Mouse (Mus musculus): ENCODE measurements around the gene Cadm4. TPM values are rescaled to one million over a fixed set of nuclear protein-coding genes. Genes with fewer than 3 reads are reported as not detected.

The Cadm4 gene
- total and polyA plus RNA-seq, 3 experiments, result 0.16 to 0.59 (median 0.36) TPM

GRCm38 (mm10) chr7:24530062-24530931, 48.5 kb downstream of the Cadm4 start, which contains the start of gene Irgq (continued):
- TF ChIP-seq NRF1 (IDR thresholded peaks at IDR 0.05; ENCODE audit: low read depth, low read length), result peak; percentile 97

GRCm38 (mm10) chr7:24531211-24531971, 49.6 kb downstream of the Cadm4 start:
- peak overlapping the region; percentile 84 for H3K4me2 ChIP-seq (ENCODE audit: insufficient read depth, low read depth, poor library complexity, severe bottlenecking)
- peaks cover 5 to 51% of the 10 kb centered on the region in 2 experiments for H3K4me1 ChIP-seq (ENCODE audit: control insufficient read depth in 1 of 2, insufficient read depth in 2 of 2)
- peak; percentile 72 for DNase-seq (ENCODE audit: extremely low read depth)
- dilution Hi-C loops (cut with MboI; ENCODE audit: extremely low pct_ligation_motif_present, extremely low pct_unique_long_range_greater_than_20kb, low sequenced_read_pairs), result no loop called here
- no peaks in the 10 kb centered on the region for H3K9me3 ChIP-seq (replicated peaks; ENCODE audit: low read length)
- peaks cover 20 to 35% of the 10 kb centered on the region in 2 experiments for H3K36me3 ChIP-seq (replicated peaks in 1 of 2; ENCODE audit: control insufficient read depth in 1 of 2, insufficient read depth in 1 of 2, low read length in 1 of 2)
- in situ Hi-C loops (cut with MboI; ENCODE audit: low pct_ligation_motif_present, low pct_unique_long_range_greater_than_20kb, low sequenced_read_pairs), result loop anchor here (5.0 to 10.0 kb wide), 3 partner anchors 36 to 113 kb away; no protein-coding TSS in a partner anchor
- H3K27me3 ChIP-seq (replicated peaks), result no peaks in the 10 kb centered on the region
- peak overlapping the region; percentile 59 for H3K27ac ChIP-seq (ENCODE audit: insufficient read depth, low read depth)
- peak overlapping the region; percentile 92 for H3K9ac ChIP-seq (ENCODE audit: insufficient read depth, low read depth)
- H3K4me3 ChIP-seq (replicated peaks in 1 of 3; ENCODE audit: low read depth in 2 of 3, low read length in 2 of 3, poor library complexity in 1 of 3), result peak overlapping the region; percentile 64 to 96 (median 75)
- H3K79me2 ChIP-seq (replicated peaks; ENCODE audit: control insufficient read depth, extremely low read depth, insufficient read depth, poor library complexity, severe bottlenecking), result peaks cover 4% of the 10 kb centered on the region; the same call in 1 of the 2 replicates
- TF ChIP-seq ZKSCAN1 (IDR thresholded peaks at IDR 0.05; ENCODE audit: borderline replicate concordance, low read depth, low read length) (no peak), CHD2 (IDR thresholded peaks at IDR 0.05; ENCODE audit: low read length) (no peak), RCOR1 (conservative IDR thresholded peaks at IDR 0.05; ENCODE audit: low read depth, low read length) (no peak), ZC3H11A (IDR thresholded peaks at IDR 0.05; ENCODE audit: low read depth, low read length) (peak; percentile 7; the same call in 1 of the 2 replicates), RAD21 (IDR thresholded peaks at IDR 0.05; ENCODE audit: low read depth, low read length) (peak; percentile 85), ZMIZ1 (IDR thresholded peaks at IDR 0.05; ENCODE audit: low read depth, low read length) (no peak), JUND (conservative IDR thresholded peaks at IDR 0.05; ENCODE audit: low read depth, low read length) (no peak), MAZ (IDR thresholded peaks at IDR 0.05; ENCODE audit: low read depth, low read length) (no peak), UBTF (IDR thresholded peaks at IDR 0.05; ENCODE audit: low read depth, low read length) (0 out of 2 replicates have a peak, but pooled peaks have one; percentile 46), MEF2A (IDR thresholded peaks at IDR 0.05; ENCODE audit: borderline replicate concordance, low read depth, low read length) (no peak; the same call in 1 of the 2 replicates), BHLHE40 (IDR thresholded peaks at IDR 0.05; ENCODE audit: low read depth, low read length) (no peak), HCFC1 (IDR thresholded peaks at IDR 0.05; ENCODE audit: low read depth, low read length) (no peak), ETS1 (conservative IDR thresholded peaks at IDR 0.05; ENCODE audit: low read depth, low read length) (no peak), JUN (IDR thresholded peaks at IDR 0.05; ENCODE audit: insufficient read depth, low read depth, low read length) (no peak), ELF1 (IDR thresholded peaks at IDR 0.05; ENCODE audit: low read depth, low read length) (no peak; the same call in 1 of the 2 replicates), USF2 (conservative IDR thresholded peaks at IDR 0.05; ENCODE audit: low read depth, low read length) (no peak), POLR2A (IDR thresholded peaks at IDR 0.05; ENCODE audit: low read depth, low read length) (peak; percentile 38; the same call in 1 of the 2 replicates), NRF1 (IDR thresholded peaks at IDR 0.05; ENCODE audit: low read depth, low read length) (peak; percentile 46; the same call in 1 of the 2 replicates), GABPA (IDR thresholded peaks at IDR 0.05; ENCODE audit: insufficient replicate concordance, low read depth, low read length) (no peak), SMC3 (IDR thresholded peaks at IDR 0.05; ENCODE audit: low read depth, low read length) (peak; percentile 89), MYC (IDR thresholded peaks at IDR 0.05; ENCODE audit: low read depth, low read length) (no peak), IRF4 (IDR thresholded peaks at IDR 0.05; ENCODE audit: low read depth, low read length) (no peak), SIN3A (IDR thresholded peaks at IDR 0.05; ENCODE audit: low read length) (peak; percentile 45; the same call in 1 of the 2 replicates), CHD1 (IDR thresholded peaks at IDR 0.05; ENCODE audit: low read depth, low read length) (no peak), POLR2AphosphoS2 (IDR thresholded peaks at IDR 0.05; ENCODE audit: low read depth, low read length) (no peak), USF1 (IDR thresholded peaks at IDR 0.05; ENCODE audit: low read depth, low read length) (no peak), MAX (IDR thresholded peaks at IDR 0.05; ENCODE audit: low read length) (no peak), KAT2A (IDR thresholded peaks at IDR 0.05; ENCODE audit: insufficient replicate concordance, low read length) (no peak), ZNF384 (IDR thresholded peaks at IDR 0.05; ENCODE audit: low read depth, low read length) (no peak), PAX5 (IDR thresholded peaks at IDR 0.05; ENCODE audit: low read length) (no peak), TCF12 (IDR thresholded peaks at IDR 0.05; ENCODE audit: low read depth, low read length) (no peak; the same call in 1 of the 2 replicates), MXI1 (IDR thresholded peaks at IDR 0.05; ENCODE audit: low read depth, low read length) (no peak), E2F4 (IDR thresholded peaks at IDR 0.05; ENCODE audit: insufficient replicate concordance, low read depth, low read length) (no peak)
